Mouse (Mus musculus): ENCODE measurements at regions not wholly inside any gene's neighbourhood (a gene's known extent, or its start where the extent isn't known, plus 50 kb on each side); places are given as distances from the start of the nearest gene placed in this dataset.

GRCm38 (mm10) chr16:76718809-76719208, 294.7 kb upstream of the Usp25 start:
- no peak for TF ChIP-seq CTCF (IDR thresholded peaks at IDR 0.05)
- in situ Hi-C loops (cut with MboI; ENCODE audit: low pct_unique_long_range_greater_than_20kb), result no loop called here
- ATAC-seq (no peak), DNase-seq (ENCODE audit: low read depth, low spot score) (no peak)
- H3K27me3 ChIP-seq, result no peaks in the 10 kb centered on the region
- ChIA-PET CTCF (no interaction called here), POLR2A (no interaction called here)

- POLR2A ChIA-PET, result no interaction called here
- peak; percentile 25 for DNase-seq (ENCODE audit: low read depth, low spot score)
- TF ChIP-seq CTCF (IDR thresholded peaks at IDR 0.05), result no peak
- ATAC-seq, result peak; percentile 60
- CTCF ChIA-PET, result no interaction called here
- H3K27me3 ChIP-seq, result no peaks in the 10 kb centered on the region
- in situ Hi-C loops (cut with MboI; ENCODE audit: low pct_unique_long_range_greater_than_20kb), result no loop called here
These were observed 295.4 kb upstream of the Usp25 start for GRCm38 (mm10) chr16:76718147-76718546.

GRCm38 (mm10) chr16:76694913-76695312, 318.6 kb upstream of the Usp25 start:
- ATAC-seq (no peak), DNase-seq (ENCODE audit: low read depth, low spot score) (no peak)
- H3K27me3 ChIP-seq, result peaks cover 7% of the 10 kb centered on the region
- in situ Hi-C loops (cut with MboI; ENCODE audit: low pct_unique_long_range_greater_than_20kb), result no loop called here
- no peak for TF ChIP-seq CTCF (IDR thresholded peaks at IDR 0.05)
- CTCF ChIA-PET, result no interaction called here
- POLR2A ChIA-PET, result interaction anchor here (0.7 kb wide), 1 partner anchor 986 kb away, joined by 3 read pairs; no protein-coding TSS in a partner anchor

- ChIA-PET POLR2A (no interaction called here), CTCF (no interaction called here)
- peaks cover 7% of the 10 kb centered on the region for H3K27me3 ChIP-seq
- no peak for TF ChIP-seq CTCF (IDR thresholded peaks at IDR 0.05)
- in situ Hi-C loops (cut with MboI; ENCODE audit: low pct_unique_long_range_greater_than_20kb), result no loop called here
- no peak for ATAC-seq
- DNase-seq (ENCODE audit: low read depth, low spot score), result no peak
These were observed 314.3 kb upstream of the Nrip1 start for GRCm38 (mm10) chr16:76687735-76688447.

GRCm38 (mm10) chr16:76685562-76685961, 311.9 kb upstream of the Nrip1 start:
- CTCF ChIA-PET, result no interaction called here
- DNase-seq (ENCODE audit: low read depth, low spot score), result no peak
- no peak for ATAC-seq
- TF ChIP-seq CTCF (IDR thresholded peaks at IDR 0.05), result no peak
- in situ Hi-C loops (cut with MboI; ENCODE audit: low pct_unique_long_range_greater_than_20kb), result no loop called here
- POLR2A ChIA-PET, result no interaction called here
- H3K27me3 ChIP-seq, result no peaks in the 10 kb centered on the region

- POLR2A ChIA-PET, result no interaction called here
- CTCF ChIA-PET, result interaction anchor here (1.3 kb wide), 1 partner anchor 9 kb away, joined by 4 read pairs; no protein-coding TSS in a partner anchor
- DNase-seq (ENCODE audit: low read depth, low spot score) (no peak), ATAC-seq (no peak)
- no peak for TF ChIP-seq CTCF (IDR thresholded peaks at IDR 0.05)
- H3K27me3 ChIP-seq, result no peaks in the 10 kb centered on the region
- in situ Hi-C loops (cut with MboI; ENCODE audit: low pct_unique_long_range_greater_than_20kb), result no loop called here
These were observed 306.7 kb upstream of the Nrip1 start for GRCm38 (mm10) chr16:76680061-76680911.

- POLR2A ChIA-PET, result no interaction called here
- TF ChIP-seq CTCF (IDR thresholded peaks at IDR 0.05), result no peak
- CTCF ChIA-PET, result no interaction called here
- ATAC-seq (no peak), DNase-seq (ENCODE audit: low read depth, low spot score) (no peak)
- H3K27me3 ChIP-seq, result no peaks in the 10 kb centered on the region
- in situ Hi-C loops (cut with MboI; ENCODE audit: low pct_unique_long_range_greater_than_20kb), result no loop called here
These were observed 305.3 kb upstream of the Nrip1 start for GRCm38 (mm10) chr16:76678885-76679284.

GRCm38 (mm10) chr16:76669795-76670194, 296.2 kb upstream of the Nrip1 start:
- TF ChIP-seq CTCF (IDR thresholded peaks at IDR 0.05), result no peak
- CTCF ChIA-PET, result no interaction called here

GRCm38 (mm10) chr16:76667046-76667445, 293.4 kb upstream of the Nrip1 start:
- in situ Hi-C loops (cut with MboI; ENCODE audit: low pct_unique_long_range_greater_than_20kb), result no loop called here
- no peaks in the 10 kb centered on the region for H3K27me3 ChIP-seq
- DNase-seq (ENCODE audit: low read depth, low spot score), result no peak
- TF ChIP-seq CTCF (IDR thresholded peaks at IDR 0.05), result no peak
- CTCF ChIA-PET, result interaction anchor here (1.4 kb wide), 1 partner anchor 9 kb away, joined by 3 read pairs; no protein-coding TSS in a partner anchor
- ATAC-seq, result no peak
- POLR2A ChIA-PET, result no interaction called here

More at GRCm38 (mm10) chr16:76669795-76670194, 296.2 kb upstream of the Nrip1 start:
- POLR2A ChIA-PET, result no interaction called here
- no peak for ATAC-seq
- in situ Hi-C loops (cut with MboI; ENCODE audit: low pct_unique_long_range_greater_than_20kb), result no loop called here
- DNase-seq (ENCODE audit: low read depth, low spot score), result no peak
- no peaks in the 10 kb centered on the region for H3K27me3 ChIP-seq

GRCm38 (mm10) chr16:76655106-76655505, 281.5 kb upstream of the Nrip1 start:
- POLR2A ChIA-PET, result no interaction called here
- DNase-seq (ENCODE audit: low read depth, low spot score) (no peak), ATAC-seq (no peak)
- CTCF ChIA-PET, result no interaction called here
- no peaks in the 10 kb centered on the region for H3K27me3 ChIP-seq
- no peak for TF ChIP-seq CTCF (IDR thresholded peaks at IDR 0.05)
- in situ Hi-C loops (cut with MboI; ENCODE audit: low pct_unique_long_range_greater_than_20kb), result no loop called here

- POLR2A ChIA-PET, result no interaction called here
- TF ChIP-seq CTCF (IDR thresholded peaks at IDR 0.05), result no peak
- CTCF ChIA-PET, result no interaction called here
- H3K27me3 ChIP-seq, result no peaks in the 10 kb centered on the region
- ATAC-seq, result no peak
- no peak for DNase-seq (ENCODE audit: low read depth, low spot score)
- in situ Hi-C loops (cut with MboI; ENCODE audit: low pct_unique_long_range_greater_than_20kb), result no loop called here
These were observed 270.7 kb upstream of the Nrip1 start for GRCm38 (mm10) chr16:76644281-76644680.

All from Patski (cell line).